Mouse (Mus musculus): ENCODE data around the gene Them5. TPM values are rescaled to one million over a fixed set of nuclear protein-coding genes. Genes with fewer than 3 reads are reported as not detected.

Them5 gene
- 20.3 and 26.2 TPM in 2 replicates for polyA plus RNA-seq (2014; fragmentation: Nextera tagmentation; extraction: Ambion mirVana)

DNA sequence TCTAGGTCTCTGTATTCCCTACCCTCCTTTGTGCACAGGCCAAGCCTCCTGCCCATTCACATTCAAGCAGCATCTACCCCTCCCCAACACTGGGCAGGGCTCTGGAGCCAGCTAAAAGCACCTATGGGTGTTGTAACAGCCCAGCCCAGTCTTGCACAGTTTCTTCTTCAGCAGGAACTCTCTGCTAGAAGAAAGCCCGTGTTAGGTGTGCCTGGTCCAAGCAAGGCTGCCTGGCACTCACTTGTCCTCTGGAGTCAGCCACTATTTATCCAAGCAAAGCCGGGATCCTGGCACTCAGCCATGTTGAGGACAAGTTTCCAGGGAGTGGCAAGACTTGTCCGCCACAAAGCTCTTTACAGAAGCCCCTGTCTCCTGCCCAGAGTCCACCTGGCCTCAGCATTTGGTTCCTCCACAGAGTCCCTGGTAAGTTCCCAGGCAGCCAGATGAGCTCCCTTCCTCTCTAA is at the start of gene Them5:
Gene Them5, plus strand, starts transcription at position 141 of the 464 bp plus-strand sequence.
- Histone ChIP-seq H3K4me1 (ENCODE audit: control insufficient read depth, insufficient read depth, low read length) (no peaks in the 10 kb centered on the region), H3K9me3 (ENCODE audit: control insufficient read depth, low read length) (no peaks in the 10 kb centered on the region), H3K9ac (ENCODE audit: low read depth, low read length) (no peak within 1 kb of the TSS), H3K36me3 (ENCODE audit: control insufficient read depth, insufficient read depth, low read length) (no peaks in the 10 kb centered on the region), H3K27me3 (replicated peaks; ENCODE audit: control insufficient read depth, insufficient read depth, low read length) (no peaks in the 10 kb centered on the region), H3K4me3 (ENCODE audit: low read depth, low read length) (no peak within 1 kb of the TSS), H3K27ac (replicated peaks; ENCODE audit: low read depth, low read length) (no peak within 1 kb of the TSS; the same call in 1 of the 2 replicates), H3K4me2 (ENCODE audit: low read depth, low read length) (no peak within 1 kb of the TSS)
- DNase-seq (ENCODE audit: low spot score), result no peak
- WGBS, result 38% methylated on average over 3 of the region's 3 CpGs
- ATAC-seq (ENCODE audit: low read depth), result no peak

DNA sequence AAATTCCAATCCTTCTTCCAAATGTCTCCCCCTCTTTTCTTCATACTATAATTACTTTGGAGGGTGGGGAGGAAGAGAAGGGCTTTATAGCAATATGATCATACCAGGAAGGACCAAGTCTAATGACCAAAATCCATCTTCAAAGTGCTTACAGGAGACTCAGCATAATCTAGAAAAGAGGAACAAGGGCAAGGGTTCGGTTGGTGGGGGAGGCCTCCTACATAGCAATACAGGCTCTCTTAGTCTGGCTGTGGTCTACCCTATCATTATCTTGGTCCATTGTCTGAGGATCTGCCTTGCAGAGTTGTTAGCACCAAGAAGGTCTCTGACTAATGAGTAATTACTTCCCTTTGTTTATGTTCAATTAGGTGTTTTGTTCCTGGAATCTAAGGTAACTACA is 36.4 kb upstream of the Them5 start:
- H3K27me3 ChIP-seq (replicated peaks; ENCODE audit: control insufficient read depth, insufficient read depth, low read length), result no peaks in the 10 kb centered on the region
- DNase-seq (ENCODE audit: low spot score), result no peak
- no peaks in the 10 kb centered on the region for H3K9me3 ChIP-seq (ENCODE audit: control insufficient read depth, low read length)
- no peak overlapping the region for H3K4me3 ChIP-seq (ENCODE audit: low read depth, low read length)
- H3K4me2 ChIP-seq (ENCODE audit: low read depth, low read length), result no peak overlapping the region
- no peak overlapping the region for H3K27ac ChIP-seq (replicated peaks; ENCODE audit: low read depth, low read length)
- 84% methylated on average over 1 of the region's 1 CpGs for WGBS
- no peaks in the 10 kb centered on the region for H3K36me3 ChIP-seq (ENCODE audit: control insufficient read depth, insufficient read depth, low read length)
- no peak overlapping the region for H3K9ac ChIP-seq (ENCODE audit: low read depth, low read length)
- ATAC-seq (ENCODE audit: low read depth), result no peak
- H3K4me1 ChIP-seq (ENCODE audit: control insufficient read depth, insufficient read depth, low read length), result 0 out of 2 replicates have a peak, but pooled peaks cover 3% of the 10 kb centered on the region

DNA sequence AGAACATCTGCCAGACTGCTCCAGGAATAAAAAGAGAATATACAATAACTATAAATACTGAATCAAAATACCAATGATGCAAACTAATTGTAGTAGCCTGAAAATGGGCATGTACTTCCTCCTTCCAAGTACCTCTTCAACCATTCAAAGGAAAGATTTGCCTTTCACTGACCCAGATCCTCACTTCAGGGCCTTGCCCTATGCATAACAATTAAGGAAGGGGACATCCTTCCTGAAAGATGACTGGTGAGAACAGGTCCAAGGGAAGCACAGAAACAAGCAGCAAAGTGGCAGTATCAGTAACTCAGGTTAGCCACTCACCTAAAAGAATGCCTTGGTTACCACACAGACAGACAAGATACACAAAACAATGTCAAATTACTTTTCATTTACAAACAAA is 34.9 kb upstream of the Them5 start:
- H3K36me3 ChIP-seq (ENCODE audit: control insufficient read depth, insufficient read depth, low read length), result no peaks in the 10 kb centered on the region

DNA sequence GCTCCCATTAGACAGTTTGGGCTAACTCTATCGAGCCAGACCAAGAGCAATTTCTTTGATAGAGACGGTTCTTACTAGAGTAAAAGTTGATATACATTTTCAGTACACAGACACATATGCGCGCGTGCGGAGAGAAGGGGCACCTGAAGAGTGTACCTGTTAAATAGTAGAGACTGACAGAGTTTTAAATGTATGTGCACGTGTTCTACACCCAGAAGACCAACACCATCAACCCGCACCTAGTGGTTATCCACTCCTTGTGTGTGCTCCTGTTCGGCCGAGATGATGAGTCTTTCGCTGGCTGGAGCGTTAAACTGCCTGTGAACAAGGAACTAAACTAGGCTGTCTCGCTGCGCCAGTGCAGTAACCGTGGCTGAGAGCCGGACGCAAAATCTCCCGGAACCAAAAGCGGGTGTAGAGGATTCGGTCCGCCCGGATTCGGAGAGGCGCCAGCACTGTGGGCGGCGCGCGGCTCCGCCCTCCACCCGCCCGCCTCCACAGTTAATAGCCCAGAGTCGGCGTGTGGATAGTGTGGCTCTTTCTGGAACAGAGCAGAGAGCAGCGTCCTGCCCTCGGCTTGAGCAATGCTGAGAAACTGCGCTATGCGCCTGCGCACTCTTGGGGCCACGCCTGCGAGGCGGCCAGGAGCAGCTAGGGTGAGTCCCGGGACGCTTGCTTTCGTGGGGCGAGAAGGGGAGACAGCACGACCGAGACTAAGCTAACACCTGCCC is 32.1 kb upstream of the Them5 start, which contains the start of gene Them4:
Gene Them4, plus strand, starts transcription at position 457 of the 731 bp plus-strand sequence.
- peak; percentile 98 for DNase-seq (ENCODE audit: low spot score)
- WGBS, result 2% methylated on average over 43 of the region's 47 CpGs
- Histone ChIP-seq H3K9ac (ENCODE audit: low read depth, low read length) (peak within 1 kb of the TSS; percentile 73), H3K36me3 (ENCODE audit: control insufficient read depth, insufficient read depth, low read length) (no peaks in the 10 kb centered on the region), H3K27ac (replicated peaks; ENCODE audit: low read depth, low read length) (peak within 1 kb of the TSS; percentile 83), H3K9me3 (ENCODE audit: control insufficient read depth, low read length) (no peaks in the 10 kb centered on the region), H3K4me1 (ENCODE audit: control insufficient read depth, insufficient read depth, low read length) (0 out of 2 replicates have a peak, but pooled peaks cover 3% of the 10 kb centered on the region), H3K4me3 (ENCODE audit: low read depth, low read length) (peak within 1 kb of the TSS; percentile 56), H3K27me3 (replicated peaks; ENCODE audit: control insufficient read depth, insufficient read depth, low read length) (no peaks in the 10 kb centered on the region), H3K4me2 (ENCODE audit: low read depth, low read length) (peak within 1 kb of the TSS; percentile 68)
- peak; percentile 100 for ATAC-seq (ENCODE audit: low read depth)

More for the DNA sequence above, 34.9 kb upstream of the Them5 start:
- no peaks in the 10 kb centered on the region for H3K27me3 ChIP-seq (replicated peaks; ENCODE audit: control insufficient read depth, insufficient read depth, low read length)
- H3K4me2 ChIP-seq (ENCODE audit: low read depth, low read length), result no peak overlapping the region
- no peaks in the 10 kb centered on the region for H3K9me3 ChIP-seq (ENCODE audit: control insufficient read depth, low read length)
- H3K27ac ChIP-seq (replicated peaks; ENCODE audit: low read depth, low read length), result no peak overlapping the region
- DNase-seq (ENCODE audit: low spot score), result no peak
- H3K4me3 ChIP-seq (ENCODE audit: low read depth, low read length), result no peak overlapping the region
- 0 out of 2 replicates have a peak, but pooled peaks cover 3% of the 10 kb centered on the region for H3K4me1 ChIP-seq (ENCODE audit: control insufficient read depth, insufficient read depth, low read length)
- H3K9ac ChIP-seq (ENCODE audit: low read depth, low read length), result no peak overlapping the region
- ATAC-seq (ENCODE audit: low read depth), result no peak

DNA sequence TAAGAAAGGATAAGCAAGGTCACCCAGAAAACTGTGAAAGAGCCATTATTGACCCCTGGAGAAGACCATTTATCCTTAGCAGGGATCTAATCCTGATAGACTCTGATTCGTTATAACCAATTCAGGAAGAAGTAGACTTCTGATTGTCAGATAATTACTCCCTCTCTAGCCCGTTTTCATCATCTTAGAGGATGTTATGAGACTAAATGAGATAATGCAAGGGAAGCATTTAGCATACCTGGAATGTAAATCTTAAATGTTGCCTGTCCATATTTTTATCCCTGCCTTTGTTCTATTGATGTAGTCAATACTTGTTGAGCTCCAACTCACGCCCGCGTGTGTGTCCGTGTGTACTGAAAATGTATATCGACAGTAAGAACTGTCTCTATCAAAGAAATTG is 31.4 kb upstream of the Them5 start:
- Histone ChIP-seq H3K27me3 (replicated peaks; ENCODE audit: control insufficient read depth, insufficient read depth, low read length) (no peaks in the 10 kb centered on the region), H3K9ac (ENCODE audit: low read depth, low read length) (peak overlapping the region; percentile 73), H3K4me3 (ENCODE audit: low read depth, low read length) (peak overlapping the region; percentile 56), H3K4me2 (ENCODE audit: low read depth, low read length) (peak overlapping the region; percentile 68), H3K4me1 (ENCODE audit: control insufficient read depth, insufficient read depth, low read length) (0 out of 2 replicates have a peak, but pooled peaks cover 3% of the 10 kb centered on the region), H3K36me3 (ENCODE audit: control insufficient read depth, insufficient read depth, low read length) (no peaks in the 10 kb centered on the region), H3K27ac (replicated peaks; ENCODE audit: low read depth, low read length) (peak overlapping the region; percentile 83), H3K9me3 (ENCODE audit: control insufficient read depth, low read length) (no peaks in the 10 kb centered on the region)
- ATAC-seq (ENCODE audit: low read depth), result no peak
- 44% methylated on average over 7 of the region's 7 CpGs for whole genome bisulfite sequencing
- DNase-seq (ENCODE audit: low spot score), result no peak

DNA sequence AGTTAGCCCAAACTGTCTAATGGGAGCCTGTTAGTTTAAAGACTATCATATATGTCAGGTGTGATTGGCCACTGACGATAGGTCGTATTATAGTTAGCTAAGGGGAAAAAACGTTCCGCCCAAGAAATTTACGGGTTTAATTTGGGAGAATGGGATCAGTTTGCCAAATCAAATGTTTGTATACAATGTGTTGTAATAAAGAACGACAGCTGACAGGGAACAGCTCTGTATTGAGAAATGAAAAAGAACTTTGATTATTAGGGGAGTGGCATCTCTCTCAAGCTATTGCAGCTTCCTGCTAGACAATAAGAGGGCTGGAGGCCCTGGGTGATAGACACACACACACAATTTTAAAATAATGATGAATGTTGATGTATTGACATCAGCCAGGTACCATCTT is 31.0 kb upstream of the Them5 start:
- H3K27me3 ChIP-seq (replicated peaks; ENCODE audit: control insufficient read depth, insufficient read depth, low read length), result no peaks in the 10 kb centered on the region
- H3K4me1 ChIP-seq (ENCODE audit: control insufficient read depth, insufficient read depth, low read length), result 0 out of 2 replicates have a peak, but pooled peaks cover 3% of the 10 kb centered on the region
- no peak for ATAC-seq (ENCODE audit: low read depth)
- no peak for DNase-seq (ENCODE audit: low spot score)
- H3K4me2 ChIP-seq (ENCODE audit: low read depth, low read length), result peak overlapping the region; percentile 68
- H3K36me3 ChIP-seq (ENCODE audit: control insufficient read depth, insufficient read depth, low read length), result no peaks in the 10 kb centered on the region
- peak overlapping the region; percentile 73; the same call in 1 of the 2 replicates for H3K9ac ChIP-seq (ENCODE audit: low read depth, low read length)
- no peaks in the 10 kb centered on the region for H3K9me3 ChIP-seq (ENCODE audit: control insufficient read depth, low read length)
- H3K27ac ChIP-seq (replicated peaks; ENCODE audit: low read depth, low read length), result no peak overlapping the region
- H3K4me3 ChIP-seq (ENCODE audit: low read depth, low read length), result peak overlapping the region; percentile 56
- 71% methylated on average over 6 of the region's 6 CpGs for WGBS

DNA sequence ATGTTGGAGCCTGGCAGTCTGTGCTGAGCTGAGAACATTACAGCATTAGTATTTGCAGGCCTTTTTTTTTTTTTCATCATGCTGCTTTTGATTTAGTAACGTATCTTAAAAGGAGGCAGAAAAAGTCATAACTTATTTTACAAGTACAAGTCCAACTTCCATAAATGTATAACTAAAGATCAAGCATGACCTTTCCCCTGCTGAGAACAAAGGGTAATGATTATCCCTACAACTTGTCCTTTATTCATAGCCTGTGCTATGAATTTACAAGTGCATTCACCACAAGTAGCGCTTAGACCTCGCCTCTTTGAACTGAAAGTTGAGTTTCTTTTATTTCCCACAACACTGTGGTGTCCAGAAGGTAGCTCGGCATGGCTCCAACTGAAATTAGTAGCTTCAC is 30.5 kb upstream of the Them5 start:
- no peaks in the 10 kb centered on the region for H3K27me3 ChIP-seq (replicated peaks; ENCODE audit: control insufficient read depth, insufficient read depth, low read length)
- H3K4me3 ChIP-seq (ENCODE audit: low read depth, low read length), result no peak overlapping the region
- no peak overlapping the region for H3K4me2 ChIP-seq (ENCODE audit: low read depth, low read length)
- no peaks in the 10 kb centered on the region for H3K9me3 ChIP-seq (ENCODE audit: control insufficient read depth, low read length)
- DNase-seq (ENCODE audit: low spot score) (no peak), ATAC-seq (ENCODE audit: low read depth) (no peak)
- 0 out of 2 replicates have a peak, but pooled peaks cover 3% of the 10 kb centered on the region for H3K4me1 ChIP-seq (ENCODE audit: control insufficient read depth, insufficient read depth, low read length)
- H3K27ac ChIP-seq (replicated peaks; ENCODE audit: low read depth, low read length), result no peak overlapping the region
- no peak overlapping the region for H3K9ac ChIP-seq (ENCODE audit: low read depth, low read length)
- no peaks in the 10 kb centered on the region for H3K36me3 ChIP-seq (ENCODE audit: control insufficient read depth, insufficient read depth, low read length)
- WGBS, result 76% methylated on average over 4 of the region's 4 CpGs

DNA sequence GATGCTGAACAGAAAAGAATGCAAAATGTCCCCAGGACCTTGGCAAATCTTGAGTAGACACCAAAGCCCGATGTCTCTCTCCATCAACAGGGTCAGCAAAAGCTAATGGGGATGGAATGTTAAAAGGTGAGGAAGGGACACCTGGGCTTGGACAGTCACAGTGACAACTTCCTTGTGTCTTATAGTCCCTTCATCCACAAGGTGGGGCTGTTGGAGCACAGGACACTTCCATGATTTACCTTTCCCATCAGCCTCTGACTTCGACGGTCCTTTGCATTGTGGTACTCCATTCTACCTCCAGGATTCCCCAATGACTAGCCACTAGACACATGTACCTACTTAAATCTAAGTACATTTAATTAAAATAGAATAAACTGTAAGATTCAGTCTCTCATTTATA is 13.2 kb upstream of the Them5 start:
- Histone ChIP-seq H3K27me3 (replicated peaks; ENCODE audit: control insufficient read depth, insufficient read depth, low read length) (no peaks in the 10 kb centered on the region), H3K4me2 (ENCODE audit: low read depth, low read length) (no peak overlapping the region), H3K4me3 (ENCODE audit: low read depth, low read length) (no peak overlapping the region), H3K36me3 (ENCODE audit: control insufficient read depth, insufficient read depth, low read length) (peaks cover 18% of the 10 kb centered on the region), H3K4me1 (ENCODE audit: control insufficient read depth, insufficient read depth, low read length) (no peaks in the 10 kb centered on the region), H3K27ac (replicated peaks; ENCODE audit: low read depth, low read length) (no peak overlapping the region), H3K9ac (ENCODE audit: low read depth, low read length) (no peak overlapping the region), H3K9me3 (ENCODE audit: control insufficient read depth, low read length) (no peaks in the 10 kb centered on the region)
- ATAC-seq (ENCODE audit: low read depth) (no peak), DNase-seq (ENCODE audit: low spot score) (no peak)
- WGBS, result 64% methylated on average over 3 of the region's 3 CpGs

All from embryonic facial prominence, embryonic 14.5 days (tissue).